Mouse (Mus musculus) liver, embryonic 11.5 days (tissue): ENCODE measurements around the gene Nktr. TPM values are rescaled to one million over a fixed set of nuclear protein-coding genes. Genes with fewer than 3 reads are reported as not detected.
A peak's percentile ranks its signal among the peaks of the same experiment; 100 is the strongest.

Experiments used
- ATAC-seq: fragments of 200-750 bp; cut with Nextera tagmentation; replicated peaks from 2 replicates; pipeline ENCODE4 v1.8.0; 2017; ENCODE audit warnings: moderate number of reproducible peaks, mild to moderate bottlenecking, moderate TSS enrichment, moderate library complexity; ENCODE audit not compliant: low FRiP score
- DNase-seq: peaks from one replicate; pipeline ENCODE4 v3.0.0-alpha.2; 2017; ENCODE audit warnings: low spot score
- H3K27ac ChIP-seq: fragments of 300-500 bp; sonication (generic); 2 replicates; pipeline ENCODE4 v1.5.1; 2014; ENCODE audit warnings: mild to moderate bottlenecking, low read depth, low read length, control low read depth
- H3K27me3 ChIP-seq: fragments of 300-500 bp; sonication (generic); replicated peaks from 2 replicates; pipeline ENCODE4 v1.6.1; 2014; ENCODE audit warnings: low read length, mixed read lengths; ENCODE audit not compliant: control insufficient read depth, insufficient read depth
- H3K36me3 ChIP-seq: fragments of 300-500 bp; sonication (generic); 2 replicates; pipeline ENCODE4 v1.6.1; 2014; ENCODE audit warnings: mild to moderate bottlenecking, low read length, moderate library complexity, mixed read lengths; ENCODE audit not compliant: control insufficient read depth, insufficient read depth
- H3K4me1 ChIP-seq: fragments of 300-500 bp; sonication (generic); replicated peaks from 2 replicates; pipeline ENCODE4 v1.6.1; 2014; ENCODE audit warnings: low read length, mixed read lengths; ENCODE audit not compliant: control insufficient read depth, insufficient read depth
- H3K4me2 ChIP-seq: fragments of 300-500 bp; sonication (generic); 2 replicates; pipeline ENCODE4 v1.6.1; 2014; ENCODE audit warnings: mild to moderate bottlenecking, control low read depth, moderate library complexity
- H3K4me3 ChIP-seq: fragments of 300-500 bp; sonication (generic); 2 replicates; pipeline ENCODE4 v1.5.1; 2014; ENCODE audit warnings: low read depth, low read length, control low read depth
- H3K9ac ChIP-seq: fragments of 300-500 bp; sonication (generic); 2 replicates; pipeline ENCODE4 v1.6.1; 2014; ENCODE audit warnings: low read depth, low read length, control low read depth
- H3K9me3 ChIP-seq: fragments of 300-500 bp; sonication (generic); 2 replicates; pipeline ENCODE4 v1.6.1; 2016; ENCODE audit warnings: low read length, inconsistent platforms, mixed read lengths; ENCODE audit not compliant: control insufficient read depth
- WGBS: fragments of 180-500 bp; shearing (Covaris S2); extraction: QIAGEN DNeasy Blood & Tissue Kit; methylation state at CpG from one replicate; pipeline ENCODE4 v1.1.7; 2014; 5-methylcytosine and 5-hydroxymethylcytosine counted together
- polyA plus RNA-seq: library from polyadenylated mRNA; unstranded; fragments of >200 nt; fragmentation: Nextera tagmentation; extraction: Ambion mirVana; gene quantifications from 2 replicates; pipeline ENCODE4 v1.2.1, GENCODE M21; 2014

Nktr gene
- polyA plus RNA-seq, 1 experiment from 2014 or later, result 48.2 TPM

- peaks cover 29% of the 10 kb centered on the region for H3K4me1 ChIP-seq
- H3K4me3 ChIP-seq, result peak overlapping the region; percentile 97
- 0% methylated on average over 18 of the region's 18 CpGs for WGBS
- no peaks in the 10 kb centered on the region for H3K27me3 ChIP-seq
- H3K27ac ChIP-seq, result peak overlapping the region; percentile 93
- H3K9me3 ChIP-seq, result no peaks in the 10 kb centered on the region
- ATAC-seq, result peak; percentile 59
- peak overlapping the region; percentile 94 for H3K4me2 ChIP-seq
- peak overlapping the region; percentile 95 for H3K9ac ChIP-seq
- H3K36me3 ChIP-seq, result peaks cover 2% of the 10 kb centered on the region; the same call in 1 of the 2 replicates
- DNase-seq, result no peak
Measured at GRCm38 (mm10) chr9:121710584-121710975, 8.4 kb upstream of the Nktr start.

- ATAC-seq (no peak), DNase-seq (no peak)
- 78% methylated on average over 2 of the region's 2 CpGs for WGBS
- no peak overlapping the region for H3K9ac ChIP-seq
- no peak overlapping the region for H3K27ac ChIP-seq
- H3K4me1 ChIP-seq, result peaks cover 4% of the 10 kb centered on the region; the same call in 1 of the 2 replicates
- no peaks in the 10 kb centered on the region for H3K27me3 ChIP-seq
- no peak overlapping the region for H3K4me3 ChIP-seq
- H3K36me3 ChIP-seq, result peaks cover 5% of the 10 kb centered on the region; the same call in 1 of the 2 replicates
- H3K4me2 ChIP-seq, result no peak overlapping the region
- no peaks in the 10 kb centered on the region for H3K9me3 ChIP-seq
Measured at GRCm38 (mm10) chr9:121717048-121717447, 1.9 kb upstream of the Nktr start.

- peaks cover 4% of the 10 kb centered on the region; the same call in 1 of the 2 replicates for H3K4me1 ChIP-seq
Measured at GRCm38 (mm10) chr9:121718070-121718705, 781 bp upstream of the Nktr start.

GRCm38 (mm10) chr9:121719347-121720331 lies 670 bp downstream of the Nktr start:
- Histone ChIP-seq H3K27ac (peak overlapping the region; percentile 96), H3K4me3 (peak overlapping the region; percentile 82), H3K9ac (peak overlapping the region; percentile 91), H3K27me3 (no peaks in the 10 kb centered on the region), H3K36me3 (peaks cover 3% of the 10 kb centered on the region; the same call in 1 of the 2 replicates), H3K4me1 (peaks cover 4% of the 10 kb centered on the region; the same call in 1 of the 2 replicates), H3K9me3 (no peaks in the 10 kb centered on the region), H3K4me2 (peak overlapping the region; percentile 90)
- DNase-seq (no peak), ATAC-seq (peak; percentile 10)
- under 1% methylated on average over 83 of the region's 87 CpGs for WGBS

More at GRCm38 (mm10) chr9:121718070-121718705, 781 bp upstream of the Nktr start:
- WGBS, result 64% methylated on average over 15 of the region's 15 CpGs
- Histone ChIP-seq H3K27me3 (no peaks in the 10 kb centered on the region), H3K9ac (peak overlapping the region; percentile 80), H3K27ac (peak overlapping the region; percentile 81), H3K9me3 (no peaks in the 10 kb centered on the region), H3K36me3 (peaks cover 3% of the 10 kb centered on the region; the same call in 1 of the 2 replicates), H3K4me3 (peak overlapping the region; percentile 82), H3K4me2 (peak overlapping the region; percentile 79)
- peak; percentile 51 for DNase-seq
- no peak for ATAC-seq

GRCm38 (mm10) chr9:121740490-121740889 lies 21.5 kb downstream of the Nktr start:
- peaks cover 46% of the 10 kb centered on the region for H3K36me3 ChIP-seq
- no peak overlapping the region for H3K4me2 ChIP-seq
- WGBS, result 93% methylated on average over 6 of the region's 6 CpGs
- H3K27ac ChIP-seq, result no peak overlapping the region
- no peak for DNase-seq
- H3K9ac ChIP-seq, result no peak overlapping the region
- no peak overlapping the region for H3K4me3 ChIP-seq
- no peaks in the 10 kb centered on the region for H3K27me3 ChIP-seq
- no peaks in the 10 kb centered on the region for H3K4me1 ChIP-seq
- H3K9me3 ChIP-seq, result no peaks in the 10 kb centered on the region
- no peak for ATAC-seq

- Histone ChIP-seq H3K4me2 (no peak overlapping the region), H3K27ac (no peak overlapping the region), H3K4me1 (no peaks in the 10 kb centered on the region), H3K4me3 (no peak overlapping the region), H3K9ac (no peak overlapping the region), H3K9me3 (no peaks in the 10 kb centered on the region), H3K36me3 (peaks cover 46% of the 10 kb centered on the region), H3K27me3 (no peaks in the 10 kb centered on the region)
- DNase-seq (no peak), ATAC-seq (no peak)
- 92% methylated on average over 3 of the region's 3 CpGs for WGBS
Measured at GRCm38 (mm10) chr9:121741168-121741567, 22.2 kb downstream of the Nktr start.

- ATAC-seq (no peak), DNase-seq (no peak)
- Histone ChIP-seq H3K27ac (no peak overlapping the region), H3K36me3 (peaks cover 72% of the 10 kb centered on the region), H3K9ac (no peak overlapping the region), H3K9me3 (no peaks in the 10 kb centered on the region), H3K27me3 (no peaks in the 10 kb centered on the region), H3K4me2 (no peak overlapping the region), H3K4me1 (no peaks in the 10 kb centered on the region), H3K4me3 (no peak overlapping the region)
- 79% methylated on average over 8 of the region's 8 CpGs for WGBS
Measured at GRCm38 (mm10) chr9:121744051-121744450, 25.1 kb downstream of the Nktr start.

GRCm38 (mm10) chr9:121752774-121753173 lies 33.8 kb downstream of the Nktr start:
- 94% methylated on average over 9 of the region's 9 CpGs for WGBS
- no peak overlapping the region for H3K27ac ChIP-seq

More at GRCm38 (mm10) chr9:121752774-121753173, 33.8 kb downstream of the Nktr start:
- Histone ChIP-seq H3K4me2 (no peak overlapping the region), H3K4me3 (no peak overlapping the region), H3K9me3 (no peaks in the 10 kb centered on the region), H3K36me3 (peaks cover 66% of the 10 kb centered on the region), H3K9ac (no peak overlapping the region), H3K27me3 (no peaks in the 10 kb centered on the region), H3K4me1 (no peaks in the 10 kb centered on the region)
- ATAC-seq (no peak), DNase-seq (peak; percentile 27)
